Mouse (Mus musculus) testis, postnatal 14 days (tissue): ENCODE measurements around the gene Rnf180.

Experiments used
- DNase-seq: peaks from one replicate; pipeline ENCODE4 v3.0.0; 2021; ENCODE audit warnings: low spot score

The Rnf180 gene

GRCm38 (mm10) chr13:105130080-105130479 lies 164.5 kb downstream of the Rnf180 start:
- no peak for DNase-seq

- no peak for DNase-seq
These were observed 172.5 kb downstream of the Rnf180 start for GRCm38 (mm10) chr13:105122092-105122491.

DNA sequence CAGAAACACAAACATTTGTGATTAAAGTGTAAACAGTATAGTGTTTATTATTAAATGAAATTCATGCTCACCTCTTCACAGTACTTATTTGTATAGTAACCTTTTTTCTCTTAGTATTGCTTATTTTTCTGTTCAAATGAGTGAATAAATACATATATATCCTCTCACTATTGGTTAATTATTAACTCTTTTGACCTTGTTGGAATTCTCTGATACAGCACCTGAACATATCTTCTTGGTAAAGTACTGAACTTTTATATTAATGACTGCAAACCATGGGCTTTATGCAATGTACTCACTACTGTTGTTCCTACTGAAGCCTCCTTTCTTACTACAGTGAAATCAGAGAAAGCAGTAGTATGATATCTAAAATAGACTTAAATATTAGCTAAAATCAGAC lies 173.0 kb downstream of the Rnf180 start:
- no peak for DNase-seq

GRCm38 (mm10) chr13:105111599-105111998 lies 183.0 kb downstream of the Rnf180 start:
- no peak for DNase-seq

DNA sequence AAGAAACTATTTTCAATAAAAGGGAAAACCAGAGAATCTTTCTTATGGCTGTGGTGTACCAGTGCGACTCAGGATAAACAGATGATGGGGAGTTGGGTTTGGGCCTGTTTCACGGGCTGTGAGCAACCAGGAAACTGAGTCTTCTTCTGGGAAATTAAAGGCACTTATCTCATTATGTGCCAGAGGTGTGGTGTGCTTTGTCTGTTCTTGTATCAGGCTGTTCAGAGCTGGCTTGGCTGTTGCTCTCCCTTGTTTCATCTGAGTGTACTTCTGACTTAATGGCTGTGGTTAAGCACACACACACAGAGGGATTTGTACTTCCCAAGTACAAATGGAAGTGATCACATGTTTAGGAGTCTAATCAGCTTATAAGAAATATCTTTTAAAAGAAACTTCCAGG lies 190.2 kb downstream of the Rnf180 start:
- DNase-seq, result no peak

- DNase-seq, result no peak
These were observed 193.9 kb downstream of the Rnf180 start for GRCm38 (mm10) chr13:105100705-105101104.

GRCm38 (mm10) chr13:105096316-105096715 lies 198.3 kb downstream of the Rnf180 start:
- no peak for DNase-seq

GRCm38 (mm10) chr13:105089276-105089675 lies 205.3 kb downstream of the Rnf180 start:
- DNase-seq, result no peak

DNA sequence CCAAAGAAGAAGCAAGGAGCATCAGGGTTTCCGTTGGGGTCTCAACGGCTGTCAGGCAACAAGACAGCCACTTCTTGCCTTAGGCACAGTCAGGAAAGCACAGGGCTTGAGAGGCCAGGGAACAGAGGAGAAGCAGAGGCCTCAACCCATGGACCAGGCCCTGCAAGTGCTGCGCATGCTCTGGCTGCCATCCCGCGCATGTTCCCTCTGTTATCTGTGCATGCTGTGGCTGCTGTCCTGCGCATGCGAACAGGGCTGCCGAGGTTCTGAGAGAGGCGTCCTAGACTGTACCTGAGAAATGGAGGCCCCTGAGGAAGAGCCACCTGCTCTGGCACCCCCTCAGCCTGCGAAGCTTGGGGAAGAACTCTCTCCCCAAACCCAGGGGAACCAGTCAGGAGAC lies 212.8 kb downstream of the Rnf180 start, which contains the start of gene 4933425L06Rik:
4933425L06Rik (plus strand) TSS at position 261 of the 400 bp plus-strand sequence.
- DNase-seq, result peak; percentile 80
